Comparison of ENCODE assay signal across 10 mouse cellular contexts in genomic region chr5:63887111-63887510, GRCm38 (mm10).
DNase-seq lines count a peak whose midpoint lies in the region; ATAC-seq and TF ChIP-seq lines count a peak whose summit lies in the region.
"Had no signal": no experiment of that assay in that cellular context is flagged by ENCODE, and none has a peak within 500 bp of the region (broad histone marks: within the 10 kb centered on the region; RNA-seq: fewer than 3 reads in every experiment).

No protein-coding gene starts in this region.

- H3K4me3 ChIP-seq in left cerebral cortex, adult 2 months, result no peak overlapping the region
- no peak overlapping the region for H3K4me3 ChIP-seq in bone marrow macrophage, adult 2 months (ENCODE audit: insufficient read depth, low read length)
- no peak overlapping the region for H3K4me3 ChIP-seq in small intestine, adult 2 months (ENCODE audit: low read depth, low read length)
- H3K4me3 ChIP-seq: liver, embryonic 13.5 days had no signal

- H3K27me3 ChIP-seq in small intestine, adult 2 months (ENCODE audit: control insufficient read depth, insufficient read depth, low read length), result no peaks in the 10 kb centered on the region
- H3K27me3 ChIP-seq: liver, embryonic 13.5 days had no signal

- DNase-seq in left cerebral cortex, adult 2 months (ENCODE audit: extremely low spot score in 1 of 2, low spot score in 2 of 2), result no peak
- DNase-seq in left cerebral cortex, postnatal 36 days (ENCODE audit: low spot score in 2 of 2), result no peak
- DNase-seq in ES-CJ7 (ENCODE audit: low read depth, low spot score) (peak; percentile 60), adipocyte (ENCODE audit: low spot score) (no peak)
- DNase-seq: adrenal gland, adult 2 months; cerebellum, adult 18-20 months; liver, embryonic 13.5 days had no signal

- no peaks in the 10 kb centered on the region for H3K4me1 ChIP-seq in bone marrow macrophage, adult 2 months (ENCODE audit: control insufficient read depth, insufficient read depth, low read length)
- H3K4me1 ChIP-seq in small intestine, adult 2 months (ENCODE audit: control insufficient read depth, insufficient read depth, insufficient read length, low read length), result no peaks in the 10 kb centered on the region

- no peak overlapping the region for H3K27ac ChIP-seq in left cerebral cortex, adult 2 months
- no peak overlapping the region for H3K27ac ChIP-seq in bone marrow macrophage, adult 2 months (ENCODE audit: insufficient read depth, low read depth, low read length)
- H3K27ac ChIP-seq in small intestine, adult 2 months (ENCODE audit: insufficient read depth, low read depth, low read length), result no peak overlapping the region
- H3K27ac ChIP-seq: liver, embryonic 13.5 days had no signal

- peaks cover 14% of the 10 kb centered on the region for H3K36me3 ChIP-seq in small intestine, adult 2 months (ENCODE audit: control insufficient read depth, insufficient read depth, low read length)
- H3K36me3 ChIP-seq: liver, embryonic 13.5 days had no signal

- 87% methylated on average over 4 of the region's 4 CpGs for WGBS in small intestine, adult 2 months

- no peak for TF ChIP-seq POLR2A in bone marrow macrophage, adult 2 months (IDR thresholded peaks at IDR 0.05; ENCODE audit: borderline replicate concordance, low read depth, low read length)
- no peak for TF ChIP-seq POLR2A in small intestine, adult 2 months (IDR thresholded peaks at IDR 0.05; ENCODE audit: low read depth, low read length)

- peak; percentile 0; the same call in 1 of the 2 replicates for TF ChIP-seq CTCF in left cerebral cortex, adult 2 months (IDR thresholded peaks at IDR 0.05)
- peak; percentile 35; the same call in 1 of the 2 replicates for TF ChIP-seq CTCF in bone marrow macrophage, adult 2 months (IDR thresholded peaks at IDR 0.05; ENCODE audit: low read depth, low read length)
- TF ChIP-seq CTCF in small intestine, adult 2 months (IDR thresholded peaks at IDR 0.05; ENCODE audit: extremely low read depth, insufficient read length, insufficient replicate concordance, low read depth, low read length), result peak; percentile 33; the same call in 1 of the 2 replicates

- intact Hi-C loops in left cerebral cortex, adult 2 months (cut with DNase I), result loop anchor here (2.0 to 10.0 kb wide), 2 partner anchors 232 to 992 kb away; no protein-coding TSS in a partner anchor
- intact Hi-C loops in left cerebral cortex, postnatal 36 days (cut with DNase I), result loop anchor here (5.0 kb wide), 1 partner anchor 995 kb away; no protein-coding TSS in a partner anchor

- ATAC-seq in monocyte, adult 5-6 weeks (replicated peaks; ENCODE audit: insufficient number of reproducible peaks, low FRiP score, low TSS enrichment, poor library complexity, severe bottlenecking), result no peak
